Mouse (Mus musculus) embryonic stem cell, embryonic (primary cell): Measurements from ENCODE around the gene Olfr610.
"Not testable (repeated sequence)": the region's sequence is repeated elsewhere in the genome, so short reads cannot be mapped to it uniquely, and the experiment has no call there.

Source experiments
- CTCF ChIA-PET, 4 experiments: fragments of 300-600 bp in 2 of 4; fragments of 350-600 bp in 2 of 4; sonication (Branson Sonifier 250); formaldehyde crosslinking; loops; one replicate each; lab custom pipeline; 2022; ENCODE audit warnings: inconsistent platforms in 2 of 4; lab: Charles Lee
- POLR2A ChIA-PET, 4 experiments: fragments of 300-600 bp in 2 of 4; fragments of 350-600 bp in 2 of 4; sonication (Branson Sonifier 250); formaldehyde crosslinking; loops; one replicate each; lab custom pipeline; 2022; ENCODE audit warnings: antibody characterized with exemption in 4 of 4, inconsistent platforms in 1 of 4; lab: Charles Lee

Gene Olfr610

DNA sequence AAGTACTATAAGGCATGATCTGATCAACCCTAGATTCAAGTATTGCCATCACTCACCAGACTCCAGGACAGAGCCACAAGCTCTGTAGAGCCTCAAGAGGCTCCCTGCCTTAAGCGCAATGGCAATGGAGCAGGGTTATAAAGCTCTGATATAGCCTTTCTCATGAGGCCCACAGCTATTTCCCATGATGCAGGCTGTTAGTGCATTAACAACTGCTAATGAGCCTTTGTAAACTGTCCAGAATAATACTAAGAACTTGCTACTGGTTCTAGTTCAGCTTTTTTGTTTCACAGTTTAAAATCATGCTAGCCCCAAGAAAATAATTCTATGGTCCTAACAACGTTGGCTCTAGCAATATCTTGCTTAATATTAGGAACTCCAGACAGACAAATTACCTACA is at the start of gene Olfr610:
Olfr610 (minus strand) TSS at position 101 of the 400 bp plus-strand sequence.
- CTCF ChIA-PET: interaction anchor here in 1 of 4 experiments (0.6 kb wide), 1 partner anchor 344 kb away, joined by 3 read pairs; no protein-coding TSS in a partner anchor
- POLR2A ChIA-PET: no interaction called here

DNA sequence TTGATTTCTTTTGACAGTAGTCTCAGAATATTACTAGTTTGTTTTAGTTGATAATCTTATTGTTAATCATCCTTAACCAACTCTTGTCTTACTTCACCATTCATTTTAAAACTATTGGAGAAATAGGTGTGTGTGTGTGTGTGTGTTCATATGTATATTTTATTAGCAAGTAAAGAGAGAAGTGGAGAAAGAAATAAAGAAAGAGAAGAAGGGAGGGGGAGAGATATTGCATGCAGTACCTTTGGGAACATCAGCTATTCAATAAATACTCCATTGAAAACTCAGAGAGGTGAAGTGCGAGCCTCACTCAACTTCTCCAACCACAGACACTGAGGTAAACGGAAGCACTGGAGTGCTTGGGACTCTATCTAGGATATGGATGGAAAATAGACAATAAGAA is 43.9 kb upstream of the Olfr610 start, which contains the start of gene Olfr615:
Olfr615 (plus strand) TSS at position 301 of the 400 bp plus-strand sequence.
- POLR2A ChIA-PET: no interaction called here
- CTCF ChIA-PET: no interaction called here

GRCm38 (mm10) chr7:103547774-103548173 is 35.9 kb upstream of the Olfr610 start, which contains the start of gene Olfr613:
Gene Olfr613 (plus strand): TSS chr7:103548074.
- CTCF ChIA-PET: no interaction called here

DNA sequence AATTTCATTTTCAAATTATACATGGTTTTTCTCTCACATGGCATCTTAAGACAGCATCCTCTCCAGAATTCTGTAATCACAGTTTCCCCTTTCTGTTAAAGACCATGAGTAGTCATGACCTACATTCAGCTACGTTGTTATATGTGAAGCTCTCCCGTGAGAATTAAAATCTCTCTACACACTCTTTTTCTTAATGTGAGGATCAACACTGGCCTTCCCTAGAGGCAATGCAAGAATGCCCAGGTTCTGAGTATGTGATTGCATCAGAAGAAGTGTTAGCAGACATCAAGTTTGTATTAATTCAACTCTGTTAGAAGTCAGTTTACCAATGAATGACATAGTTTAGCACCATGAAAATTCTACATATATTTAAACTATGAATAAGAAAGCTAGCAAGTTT is 30.7 kb upstream of the Olfr610 start, which contains the start of gene Olfr612:
Olfr612 (minus strand) TSS at position 101 of the 400 bp plus-strand sequence.
- POLR2A ChIA-PET, CTCF ChIA-PET: not testable (repeated sequence)

More at GRCm38 (mm10) chr7:103547774-103548173, 35.9 kb upstream of the Olfr610 start, which contains the start of gene Olfr613:
- POLR2A ChIA-PET: no interaction called here

GRCm38 (mm10) chr7:103520746-103521145 is 8.8 kb upstream of the Olfr610 start, which contains the start of gene Olfr611:
Gene Olfr611 (minus strand): TSS chr7:103520846.
- POLR2A ChIA-PET, CTCF ChIA-PET: not testable (repeated sequence)

- CTCF ChIA-PET: no interaction called here
- POLR2A ChIA-PET: no interaction called here
Observed at GRCm38 (mm10) chr7:103497962-103498361, 14.0 kb downstream of the Olfr610 start, which contains the start of gene Olfr609. Gene Olfr609 (minus strand): TSS chr7:103498062.

- POLR2A ChIA-PET: not testable (repeated sequence)
Observed at GRCm38 (mm10) chr7:103477106-103477505, 34.8 kb downstream of the Olfr610 start.

DNA sequence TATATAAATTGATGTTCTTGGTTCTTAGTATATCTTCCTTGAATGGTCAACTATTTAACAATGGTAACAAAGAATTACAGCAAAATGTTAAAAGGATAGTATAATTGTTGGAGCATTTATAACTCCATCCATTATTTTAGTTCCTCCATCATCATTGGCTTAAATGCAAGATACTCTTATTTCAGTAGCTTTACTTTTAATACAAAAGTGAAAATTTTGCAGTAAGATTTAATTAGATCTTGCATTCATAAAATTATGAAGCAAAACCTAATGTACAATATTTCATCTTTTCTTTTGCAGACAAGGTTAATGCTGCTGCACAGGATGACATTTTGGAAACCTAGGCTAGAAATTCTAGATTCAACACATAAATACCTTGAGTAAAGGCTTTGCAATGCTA is 42.3 kb downstream of the Olfr610 start, which contains the start of gene Olfr608:
Olfr608 (plus strand) TSS at position 301 of the 400 bp plus-strand sequence.
- CTCF ChIA-PET: no interaction called here
- POLR2A ChIA-PET: interaction anchor here in 1 of 4 experiments (0.5 kb wide), 1 partner anchor 750 kb away, joined by 3 read pairs; no protein-coding TSS in a partner anchor

More at GRCm38 (mm10) chr7:103477106-103477505, 34.8 kb downstream of the Olfr610 start:
- CTCF ChIA-PET: not testable (repeated sequence)

DNA sequence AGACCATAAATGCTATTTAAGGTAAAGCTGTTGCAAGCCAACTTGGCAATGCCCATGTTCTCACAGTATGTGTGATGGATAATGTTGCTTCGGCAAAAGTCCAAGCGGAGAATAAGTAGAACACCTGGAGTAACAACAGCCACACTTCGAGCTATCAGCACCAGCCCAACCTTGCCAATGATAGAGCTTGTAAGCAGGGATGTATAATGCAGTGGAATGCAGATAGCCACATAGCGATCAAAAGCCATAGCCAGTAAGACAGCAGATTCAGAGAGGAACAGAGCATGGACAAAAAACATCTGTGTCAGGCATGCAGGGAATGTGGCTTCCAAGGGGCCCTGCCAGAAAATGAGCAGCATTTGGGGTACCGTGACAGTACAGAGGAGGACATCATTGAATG is 51.3 kb downstream of the Olfr610 start:
- ChIA-PET POLR2A (no interaction called here), CTCF (no interaction called here)
